Mouse (Mus musculus): ENCODE results near the gene Sdc1.
A peak's percentile ranks its signal among the peaks of the same experiment; 100 is the strongest.

Sdc1 gene

GRCm38 (mm10) chr12:8770946-8771843 lies at the start of gene Sdc1:
Gene Sdc1 (plus strand): TSS chr12:8771323.
- H3K4me1 ChIP-seq (replicated peaks; ENCODE audit: low read depth, low read length), result peaks cover 18% of the 10 kb centered on the region
- H3K4me3 ChIP-seq (replicated peaks; ENCODE audit: low read length), result peak within 1 kb of the TSS; percentile 93
- H3K27me3 ChIP-seq (ENCODE audit: insufficient read depth, low read length), result peaks cover 50% of the 10 kb centered on the region
- peaks cover 3% of the 10 kb centered on the region for H3K9me3 ChIP-seq (ENCODE audit: low read length)
- H3K36me3 ChIP-seq (ENCODE audit: insufficient read depth, low read length), result no peaks in the 10 kb centered on the region
- no peak for TF ChIP-seq CTCF (conservative IDR thresholded peaks at IDR 0.05; ENCODE audit: low read length)
- no peak for TF ChIP-seq NANOG (IDR thresholded peaks at IDR 0.05; ENCODE audit: borderline replicate concordance, low read length)
- no peak for TF ChIP-seq POU5F1 (IDR thresholded peaks at IDR 0.05; ENCODE audit: borderline replicate concordance, low read length)

- no peaks in the 10 kb centered on the region for H3K27me3 ChIP-seq (ENCODE audit: insufficient read depth, low read length)
- H3K4me1 ChIP-seq (replicated peaks; ENCODE audit: low read depth, low read length), result 0 out of 2 replicates have a peak, but pooled peaks cover 3% of the 10 kb centered on the region
- no peak overlapping the region for H3K4me3 ChIP-seq (replicated peaks; ENCODE audit: low read length)
- TF ChIP-seq NANOG (IDR thresholded peaks at IDR 0.05; ENCODE audit: borderline replicate concordance, low read length) (no peak), CTCF (conservative IDR thresholded peaks at IDR 0.05; ENCODE audit: low read length) (peak; percentile 49), POU5F1 (IDR thresholded peaks at IDR 0.05; ENCODE audit: borderline replicate concordance, low read length) (no peak)
- no peaks in the 10 kb centered on the region for H3K9me3 ChIP-seq (ENCODE audit: low read length)
- H3K36me3 ChIP-seq (ENCODE audit: insufficient read depth, low read length), result peaks cover 77% of the 10 kb centered on the region
These were observed 44.2 kb upstream of the Sdc1 start for GRCm38 (mm10) chr12:8726890-8727289.

GRCm38 (mm10) chr12:8728739-8729138 lies 42.4 kb upstream of the Sdc1 start:
- TF ChIP-seq CTCF (conservative IDR thresholded peaks at IDR 0.05; ENCODE audit: low read length) (no peak), NANOG (IDR thresholded peaks at IDR 0.05; ENCODE audit: borderline replicate concordance, low read length) (no peak), POU5F1 (IDR thresholded peaks at IDR 0.05; ENCODE audit: borderline replicate concordance, low read length) (no peak)
- H3K4me1 ChIP-seq (replicated peaks; ENCODE audit: low read depth, low read length), result 0 out of 2 replicates have a peak, but pooled peaks cover 3% of the 10 kb centered on the region
- H3K4me3 ChIP-seq (replicated peaks; ENCODE audit: low read length), result no peak overlapping the region
- peaks cover 75% of the 10 kb centered on the region for H3K36me3 ChIP-seq (ENCODE audit: insufficient read depth, low read length)
- H3K9me3 ChIP-seq (ENCODE audit: low read length), result no peaks in the 10 kb centered on the region
- H3K27me3 ChIP-seq (ENCODE audit: insufficient read depth, low read length), result no peaks in the 10 kb centered on the region

GRCm38 (mm10) chr12:8753654-8754053 lies 17.5 kb upstream of the Sdc1 start:
- TF ChIP-seq POU5F1 (IDR thresholded peaks at IDR 0.05; ENCODE audit: borderline replicate concordance, low read length) (no peak), NANOG (IDR thresholded peaks at IDR 0.05; ENCODE audit: borderline replicate concordance, low read length) (no peak), CTCF (conservative IDR thresholded peaks at IDR 0.05; ENCODE audit: low read length) (no peak)
- no peaks in the 10 kb centered on the region for H3K27me3 ChIP-seq (ENCODE audit: insufficient read depth, low read length)
- H3K36me3 ChIP-seq (ENCODE audit: insufficient read depth, low read length), result peaks cover 61% of the 10 kb centered on the region
- H3K9me3 ChIP-seq (ENCODE audit: low read length), result no peaks in the 10 kb centered on the region
- H3K4me3 ChIP-seq (replicated peaks; ENCODE audit: low read length), result no peak overlapping the region
- H3K4me1 ChIP-seq (replicated peaks; ENCODE audit: low read depth, low read length), result peaks cover 31% of the 10 kb centered on the region

- TF ChIP-seq CTCF (conservative IDR thresholded peaks at IDR 0.05; ENCODE audit: low read length) (no peak), POU5F1 (IDR thresholded peaks at IDR 0.05; ENCODE audit: borderline replicate concordance, low read length) (no peak), NANOG (IDR thresholded peaks at IDR 0.05; ENCODE audit: borderline replicate concordance, low read length) (no peak)
- H3K4me1 ChIP-seq (replicated peaks; ENCODE audit: low read depth, low read length), result peaks cover 36% of the 10 kb centered on the region
- H3K9me3 ChIP-seq (ENCODE audit: low read length), result no peaks in the 10 kb centered on the region
- no peaks in the 10 kb centered on the region for H3K27me3 ChIP-seq (ENCODE audit: insufficient read depth, low read length)
- no peak overlapping the region for H3K4me3 ChIP-seq (replicated peaks; ENCODE audit: low read length)
- peaks cover 56% of the 10 kb centered on the region for H3K36me3 ChIP-seq (ENCODE audit: insufficient read depth, low read length)
These were observed 17.0 kb upstream of the Sdc1 start for GRCm38 (mm10) chr12:8754116-8754515.

GRCm38 (mm10) chr12:8758029-8758428 lies 13.1 kb upstream of the Sdc1 start:
- Histone ChIP-seq H3K27me3 (ENCODE audit: insufficient read depth, low read length) (no peaks in the 10 kb centered on the region), H3K36me3 (ENCODE audit: insufficient read depth, low read length) (peaks cover 23% of the 10 kb centered on the region), H3K4me3 (replicated peaks; ENCODE audit: low read length) (no peak overlapping the region), H3K4me1 (replicated peaks; ENCODE audit: low read depth, low read length) (peaks cover 51% of the 10 kb centered on the region), H3K9me3 (ENCODE audit: low read length) (no peaks in the 10 kb centered on the region)
- TF ChIP-seq CTCF (conservative IDR thresholded peaks at IDR 0.05; ENCODE audit: low read length) (peak; percentile 71), NANOG (IDR thresholded peaks at IDR 0.05; ENCODE audit: borderline replicate concordance, low read length) (no peak)

- H3K27me3 ChIP-seq (ENCODE audit: insufficient read depth, low read length), result no peaks in the 10 kb centered on the region
- peaks cover 12% of the 10 kb centered on the region for H3K36me3 ChIP-seq (ENCODE audit: insufficient read depth, low read length)
- H3K4me3 ChIP-seq (replicated peaks; ENCODE audit: low read length), result no peak overlapping the region
- no peaks in the 10 kb centered on the region for H3K9me3 ChIP-seq (ENCODE audit: low read length)
- peaks cover 50% of the 10 kb centered on the region for H3K4me1 ChIP-seq (replicated peaks; ENCODE audit: low read depth, low read length)
- no peak for TF ChIP-seq POU5F1 (IDR thresholded peaks at IDR 0.05; ENCODE audit: borderline replicate concordance, low read length)
- TF ChIP-seq CTCF (conservative IDR thresholded peaks at IDR 0.05; ENCODE audit: low read length), result no peak
- no peak for TF ChIP-seq NANOG (IDR thresholded peaks at IDR 0.05; ENCODE audit: borderline replicate concordance, low read length)
These were observed 12.0 kb upstream of the Sdc1 start for GRCm38 (mm10) chr12:8759115-8759514.

- no peaks in the 10 kb centered on the region for H3K27me3 ChIP-seq (ENCODE audit: insufficient read depth, low read length)
- no peak overlapping the region for H3K4me3 ChIP-seq (replicated peaks; ENCODE audit: low read length)
- H3K4me1 ChIP-seq (replicated peaks; ENCODE audit: low read depth, low read length), result peaks cover 43% of the 10 kb centered on the region
- TF ChIP-seq POU5F1 (IDR thresholded peaks at IDR 0.05; ENCODE audit: borderline replicate concordance, low read length), result no peak
- no peak for TF ChIP-seq CTCF (conservative IDR thresholded peaks at IDR 0.05; ENCODE audit: low read length)
- TF ChIP-seq NANOG (IDR thresholded peaks at IDR 0.05; ENCODE audit: borderline replicate concordance, low read length), result no peak
- peaks cover 5% of the 10 kb centered on the region for H3K36me3 ChIP-seq (ENCODE audit: insufficient read depth, low read length)
- no peaks in the 10 kb centered on the region for H3K9me3 ChIP-seq (ENCODE audit: low read length)
These were observed 11.3 kb upstream of the Sdc1 start for GRCm38 (mm10) chr12:8759779-8760178.
